Mouse (Mus musculus): ENCODE data around the gene Kctd5. TPM values are rescaled to one million over a fixed set of nuclear protein-coding genes. Genes with fewer than 3 reads are reported as not detected.

Gene Kctd5
- polyA plus RNA-seq, 1 experiment from 2014 or later, result 82.3 TPM

GRCm38 (mm10) chr17:24004071-24004665 is 69.1 kb downstream of the Kctd5 start:
- no peaks in the 10 kb centered on the region for H3K4me1 ChIP-seq (replicated peaks)
- H3K4me2 ChIP-seq, result no peak overlapping the region
- H3K4me3 ChIP-seq, result no peak overlapping the region
- H3K9me3 ChIP-seq, result no peaks in the 10 kb centered on the region
- H3K27me3 ChIP-seq, result 0 out of 2 replicates have a peak, but pooled peaks cover 6% of the 10 kb centered on the region
- no peak overlapping the region for H3K9ac ChIP-seq
- ATAC-seq (ENCODE audit: low FRiP score), result no peak
- no peak overlapping the region for H3K27ac ChIP-seq
- no peaks in the 10 kb centered on the region for H3K36me3 ChIP-seq
- 95% methylated on average over 14 of the region's 14 CpGs for WGBS

DNA sequence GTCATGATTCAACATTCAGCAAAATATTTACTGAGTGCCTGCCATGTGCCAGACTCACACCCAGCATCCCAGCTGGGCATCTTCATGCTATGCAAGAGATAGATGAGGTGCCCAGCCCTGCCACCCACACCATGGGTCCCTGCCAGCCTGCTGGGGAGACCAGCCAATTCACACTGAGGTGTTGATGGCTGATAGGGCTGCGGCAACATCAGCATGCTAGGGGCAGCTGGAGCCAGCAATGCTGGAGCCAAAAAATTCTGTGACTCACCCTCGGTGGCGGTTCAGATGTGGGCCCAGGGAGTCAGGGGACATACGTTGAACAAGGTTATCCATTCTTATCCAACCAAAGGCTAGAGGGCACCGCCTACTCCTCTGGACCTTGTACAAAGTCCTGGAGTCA is 72.9 kb downstream of the Kctd5 start:
- 0 out of 2 replicates have a peak, but pooled peaks cover 10% of the 10 kb centered on the region for H3K27me3 ChIP-seq
- H3K27ac ChIP-seq, result no peak overlapping the region
- H3K4me1 ChIP-seq (replicated peaks), result no peaks in the 10 kb centered on the region
- H3K9ac ChIP-seq, result no peak overlapping the region
- H3K36me3 ChIP-seq, result no peaks in the 10 kb centered on the region
- WGBS, result 79% methylated on average over 5 of the region's 5 CpGs
- H3K9me3 ChIP-seq, result no peaks in the 10 kb centered on the region
- H3K4me2 ChIP-seq, result no peak overlapping the region
- H3K4me3 ChIP-seq, result no peak overlapping the region
- ATAC-seq (ENCODE audit: low FRiP score), result no peak

GRCm38 (mm10) chr17:23998383-23998782 is 74.9 kb downstream of the Kctd5 start:
- no peak overlapping the region for H3K4me2 ChIP-seq
- ATAC-seq (ENCODE audit: low FRiP score), result no peak
- peaks cover 13% of the 10 kb centered on the region; the same call in 1 of the 2 replicates for H3K27me3 ChIP-seq
- H3K4me3 ChIP-seq, result no peak overlapping the region
- H3K4me1 ChIP-seq (replicated peaks), result peaks cover 3% of the 10 kb centered on the region; the same call in 1 of the 2 replicates
- H3K36me3 ChIP-seq, result no peaks in the 10 kb centered on the region
- H3K9ac ChIP-seq, result no peak overlapping the region
- no peak overlapping the region for H3K27ac ChIP-seq
- no peaks in the 10 kb centered on the region for H3K9me3 ChIP-seq
- WGBS, result 76% methylated on average over 6 of the region's 6 CpGs

GRCm38 (mm10) chr17:23997901-23998300 is 75.4 kb downstream of the Kctd5 start, which contains the start of gene Prss22:
Gene Prss22 (minus strand): TSS chr17:23998100.
- Histone ChIP-seq H3K9me3 (no peaks in the 10 kb centered on the region), H3K4me1 (replicated peaks) (peaks cover 8% of the 10 kb centered on the region), H3K4me3 (no peak within 1 kb of the TSS), H3K36me3 (no peaks in the 10 kb centered on the region), H3K27me3 (peaks cover 13% of the 10 kb centered on the region; the same call in 1 of the 2 replicates), H3K27ac (no peak within 1 kb of the TSS), H3K4me2 (no peak within 1 kb of the TSS), H3K9ac (no peak within 1 kb of the TSS; the same call in 1 of the 2 replicates)
- 83% methylated on average over 2 of the region's 2 CpGs for WGBS
- ATAC-seq (ENCODE audit: low FRiP score), result no peak

Small RNA genes lying within 50 kb of the gene (microRNA-seq; reads per million reads assigned to microRNA genes)
- not detected for gene Gm27700

Other genes starting within 250 kb of the Kctd5 start
- 1,330 and 1,360 TPM in 2 replicates for gene Elob, start 244.3 kb downstream of the Kctd5 start, polyA plus RNA-seq (2015; fragmentation: Nextera tagmentation; extraction: Ambion mirVana)
- gene Prss33, start 237.4 kb downstream of the Kctd5 start, polyA plus RNA-seq (2015; fragmentation: Nextera tagmentation; extraction: Ambion mirVana), result 0.30 TPM in 2 replicates
- not detected in 2 replicates for gene Prss32, start 229.6 kb downstream of the Kctd5 start, polyA plus RNA-seq (2015; fragmentation: Nextera tagmentation; extraction: Ambion mirVana)
- gene Prss41, start 229.3 kb downstream of the Kctd5 start, polyA plus RNA-seq (2015; fragmentation: Nextera tagmentation; extraction: Ambion mirVana), result 0.86 and 0.98 TPM in 2 replicates
- gene Prss21, start 205.4 kb downstream of the Kctd5 start, polyA plus RNA-seq (2015; fragmentation: Nextera tagmentation; extraction: Ambion mirVana), result not detected in 2 replicates
- gene Dcpp1, start 192.6 kb downstream of the Kctd5 start, polyA plus RNA-seq (2015; fragmentation: Nextera tagmentation; extraction: Ambion mirVana), result not detected in 2 replicates
- gene Dcpp2, start 192.6 kb downstream of the Kctd5 start, polyA plus RNA-seq (2015; fragmentation: Nextera tagmentation; extraction: Ambion mirVana), result not detected in 2 replicates
- not detected in 2 replicates for gene Dcpp3, start 156.0 kb downstream of the Kctd5 start, polyA plus RNA-seq (2015; fragmentation: Nextera tagmentation; extraction: Ambion mirVana)
- gene Sbp, start 131.8 kb downstream of the Kctd5 start, polyA plus RNA-seq (2015; fragmentation: Nextera tagmentation; extraction: Ambion mirVana), result not detected in 2 replicates
- gene Sbpl, start 118.2 kb downstream of the Kctd5 start, polyA plus RNA-seq (2015; fragmentation: Nextera tagmentation; extraction: Ambion mirVana), result not detected in 2 replicates
- gene Prss30, start 92.9 kb downstream of the Kctd5 start, polyA plus RNA-seq (2015; fragmentation: Nextera tagmentation; extraction: Ambion mirVana), result not detected in 2 replicates
- gene Prss22, start 75.4 kb downstream of the Kctd5 start, polyA plus RNA-seq (2015; fragmentation: Nextera tagmentation; extraction: Ambion mirVana), result not detected in 2 replicates
- 0.26 and 0.48 TPM in 2 replicates for gene Prss27, start 35.3 kb downstream of the Kctd5 start, polyA plus RNA-seq (2015; fragmentation: Nextera tagmentation; extraction: Ambion mirVana)
- 64.5 and 68.6 TPM in 2 replicates for gene Pdpk1, start 77.4 kb upstream of the Kctd5 start, polyA plus RNA-seq (2015; fragmentation: Nextera tagmentation; extraction: Ambion mirVana)
- gene Amdhd2, start 90.3 kb upstream of the Kctd5 start, polyA plus RNA-seq (2015; fragmentation: Nextera tagmentation; extraction: Ambion mirVana), result 36.8 and 37.4 TPM in 2 replicates
- 1,028 and 1,039 TPM in 2 replicates for gene Atp6v0c, start 96.2 kb upstream of the Kctd5 start, polyA plus RNA-seq (2015; fragmentation: Nextera tagmentation; extraction: Ambion mirVana)
- 24.4 and 25.5 TPM in 2 replicates for gene Tbc1d24, start 132.1 kb upstream of the Kctd5 start, polyA plus RNA-seq (2015; fragmentation: Nextera tagmentation; extraction: Ambion mirVana)
- gene Ntn3, start 136.0 kb upstream of the Kctd5 start, polyA plus RNA-seq (2015; fragmentation: Nextera tagmentation; extraction: Ambion mirVana), result 4.2 and 5.2 TPM in 2 replicates
- 11.8 and 12.8 TPM in 2 replicates for gene Tedc2, start 147.4 kb upstream of the Kctd5 start, polyA plus RNA-seq (2015; fragmentation: Nextera tagmentation; extraction: Ambion mirVana)
- gene Ccnf, start 178.0 kb upstream of the Kctd5 start, polyA plus RNA-seq (2015; fragmentation: Nextera tagmentation; extraction: Ambion mirVana), result 17.2 and 17.9 TPM in 2 replicates

Measured in hindbrain, embryonic 13.5 days (tissue).